In the genomic region with DNA sequence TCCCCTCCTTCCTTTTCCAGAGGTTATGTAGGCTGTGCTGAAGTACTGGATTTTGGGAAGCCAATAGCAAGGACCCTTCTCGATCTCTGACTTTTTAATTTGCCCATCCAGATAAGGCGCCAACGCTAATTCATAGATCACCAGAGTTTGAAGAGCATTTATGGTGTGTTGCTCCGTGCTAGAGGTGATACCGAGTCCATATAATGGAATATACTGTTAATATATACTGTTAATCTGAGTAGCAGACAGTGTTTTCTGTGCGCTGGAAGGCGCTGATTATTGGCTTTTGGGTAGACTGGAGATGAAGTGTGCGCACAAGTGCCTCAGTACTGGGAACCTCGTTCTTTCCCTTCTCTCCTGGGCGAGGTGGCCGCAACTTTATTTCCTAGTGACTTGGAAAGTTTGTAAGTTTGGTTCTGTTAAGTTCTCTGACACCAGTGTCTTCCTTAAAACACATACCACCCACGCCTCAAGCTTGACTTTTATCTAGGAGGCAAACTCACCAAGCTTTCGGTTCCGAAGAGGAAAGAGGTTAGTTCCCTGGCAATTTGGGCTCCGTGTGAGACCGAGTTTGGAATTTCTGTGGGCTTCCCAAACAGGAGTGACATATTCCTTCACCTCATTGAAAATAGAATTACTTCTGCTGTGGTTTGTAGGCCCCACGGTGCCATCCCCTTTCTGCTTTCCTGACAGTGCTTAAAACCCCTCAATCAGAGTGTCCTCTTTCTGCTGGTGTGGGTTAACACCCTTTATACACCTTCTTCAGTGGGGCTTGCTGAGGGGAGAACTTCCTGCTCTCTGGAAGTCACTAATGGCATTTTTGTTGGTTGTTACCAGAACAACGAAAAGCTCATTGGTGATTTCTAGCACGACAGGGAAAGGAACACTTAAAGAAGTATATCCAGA, we compare ENCODE assay signal across 8 mouse cellular contexts. TPM values are rescaled to one million over a fixed set of nuclear protein-coding genes. Genes with fewer than 3 reads are reported as not detected.
DNase-seq lines count a peak whose midpoint lies in the region; ATAC-seq and TF ChIP-seq lines count a peak whose summit lies in the region.

No protein-coding gene starts in this region.

- H3K9ac ChIP-seq in heart, embryonic 15.5 days, result peak overlapping the region; percentile 92
- peak overlapping the region; percentile 94 for H3K9ac ChIP-seq in liver, embryonic 11.5 days (ENCODE audit: low read depth, low read length)
- peak overlapping the region; percentile 90 for H3K9ac ChIP-seq in neural tube, embryonic 13.5 days

- peak overlapping the region; percentile 68 for H3K4me3 ChIP-seq in cortical plate, adult 2 months (ENCODE audit: insufficient read depth, low read length)
- peak overlapping the region; percentile 84 for H3K4me3 ChIP-seq in heart, embryonic 15.5 days
- H3K4me3 ChIP-seq in liver, embryonic 11.5 days (ENCODE audit: low read depth, low read length), result peak overlapping the region; percentile 86
- peak overlapping the region; percentile 82 for H3K4me3 ChIP-seq in neural tube, embryonic 13.5 days

- TF ChIP-seq POLR2A in cortical plate, adult 2 months (IDR thresholded peaks at IDR 0.05; ENCODE audit: extremely low read depth, insufficient read depth, low read length), result no peak

- peaks cover 16% of the 10 kb centered on the region; the same call in 1 of the 2 replicates for H3K36me3 ChIP-seq in heart, embryonic 15.5 days
- peaks cover 15% of the 10 kb centered on the region for H3K36me3 ChIP-seq in liver, embryonic 11.5 days (ENCODE audit: control insufficient read depth, insufficient read depth, low read length)
- H3K36me3 ChIP-seq in neural tube, embryonic 13.5 days, result peaks cover 21% of the 10 kb centered on the region

- H3K9me3 ChIP-seq in heart, embryonic 15.5 days (replicated peaks), result no peaks in the 10 kb centered on the region
- no peaks in the 10 kb centered on the region for H3K9me3 ChIP-seq in liver, embryonic 11.5 days (ENCODE audit: control insufficient read depth, low read length)
- H3K9me3 ChIP-seq in neural tube, embryonic 13.5 days, result no peaks in the 10 kb centered on the region

- peak; percentile 35 for DNase-seq in thymus, postnatal 14 days
- no peak for DNase-seq in thymus, postnatal 36 days
- DNase-seq in liver, embryonic 11.5 days (ENCODE audit: low spot score), result no peak
- no peak for DNase-seq in cerebellum, adult 8-10 months
- no peak for DNase-seq in T-cell, adult 2 months (ENCODE audit: low spot score)

- TF ChIP-seq CTCF in cortical plate, adult 2 months (IDR thresholded peaks at IDR 0.05; ENCODE audit: extremely low read depth, insufficient read depth, low read length), result no peak

- peak overlapping the region; percentile 76 for H3K4me2 ChIP-seq in heart, embryonic 15.5 days
- H3K4me2 ChIP-seq in liver, embryonic 11.5 days, result peak overlapping the region; percentile 73
- peak overlapping the region; percentile 68 for H3K4me2 ChIP-seq in neural tube, embryonic 13.5 days

- peak overlapping the region; percentile 87 for H3K27ac ChIP-seq in cortical plate, adult 2 months (ENCODE audit: insufficient read depth, low read length)
- peak overlapping the region; percentile 88 for H3K27ac ChIP-seq in heart, embryonic 15.5 days
- H3K27ac ChIP-seq in liver, embryonic 11.5 days (ENCODE audit: low read depth, low read length), result peak overlapping the region; percentile 91
- peak overlapping the region; percentile 84 for H3K27ac ChIP-seq in neural tube, embryonic 13.5 days (replicated peaks)

- peaks cover 9% of the 10 kb centered on the region for H3K4me1 ChIP-seq in cortical plate, adult 2 months (ENCODE audit: control insufficient read depth, insufficient read depth, low read length)
- peaks cover 27% of the 10 kb centered on the region for H3K4me1 ChIP-seq in heart, embryonic 15.5 days (replicated peaks)
- H3K4me1 ChIP-seq in liver, embryonic 11.5 days (replicated peaks; ENCODE audit: control insufficient read depth, insufficient read depth, low read length), result peaks cover 20% of the 10 kb centered on the region
- H3K4me1 ChIP-seq in neural tube, embryonic 13.5 days (replicated peaks), result peaks cover 20% of the 10 kb centered on the region

- WGBS in heart, embryonic 15.5 days, result 3% methylated on average over 19 of the region's 19 CpGs
- WGBS in liver, embryonic 11.5 days, result 4% methylated on average over 19 of the region's 19 CpGs
- 5% methylated on average over 19 of the region's 19 CpGs for WGBS in neural tube, embryonic 13.5 days

- ATAC-seq in heart, embryonic 15.5 days (replicated peaks; ENCODE audit: insufficient number of reproducible peaks, insufficient read depth, low FRiP score, low read depth), result no peak
- peak; percentile 8 for ATAC-seq in liver, embryonic 11.5 days (replicated peaks; ENCODE audit: low FRiP score)
- ATAC-seq in neural tube, embryonic 13.5 days (ENCODE audit: low read depth), result no peak

- H3K27me3 ChIP-seq in heart, embryonic 15.5 days, result no peaks in the 10 kb centered on the region
- H3K27me3 ChIP-seq in liver, embryonic 11.5 days (replicated peaks; ENCODE audit: control insufficient read depth, insufficient read depth, low read length), result no peaks in the 10 kb centered on the region
- H3K27me3 ChIP-seq in neural tube, embryonic 13.5 days, result no peaks in the 10 kb centered on the region

RNA-seq across cellular contexts. Expression of gene Nudt9, which starts 1.3 kb away (rescaled TPM):
- 75.7 and 82.3 TPM in 2 replicates for polyA plus RNA-seq in cortical plate, adult 2 months (2012; rRNA removed)
- 49.9 and 50.2 TPM in 2 replicates for polyA plus RNA-seq in heart, embryonic 15.5 days (2015; fragmentation: Nextera tagmentation; extraction: Ambion mirVana)
- polyA plus RNA-seq in liver, embryonic 11.5 days (2014; fragmentation: Nextera tagmentation; extraction: Ambion mirVana), result 103 and 110 TPM in 2 replicates
- 65.9 and 76.2 TPM in 2 replicates for polyA plus RNA-seq in neural tube, embryonic 13.5 days (2015; fragmentation: Nextera tagmentation; extraction: Ambion mirVana)

RNA-seq across cellular contexts. Expression of gene Hsd17b11, which starts 25.7 kb away (rescaled TPM):
- 38.1 and 41.4 TPM in 2 replicates for polyA plus RNA-seq in cortical plate, adult 2 months (2012; rRNA removed)
- 3.5 and 4.1 TPM in 2 replicates for polyA plus RNA-seq in heart, embryonic 15.5 days (2015; fragmentation: Nextera tagmentation; extraction: Ambion mirVana)
- polyA plus RNA-seq in liver, embryonic 11.5 days (2014; fragmentation: Nextera tagmentation; extraction: Ambion mirVana), result 1.7 and 2.5 TPM in 2 replicates
- polyA plus RNA-seq in neural tube, embryonic 13.5 days (2015; fragmentation: Nextera tagmentation; extraction: Ambion mirVana), result 2.3 and 2.7 TPM in 2 replicates

RNA-seq across cellular contexts. Expression of gene Gm17660, which starts 30.0 kb away (rescaled TPM):
- 0.25 TPM in 1 of 2 replicates, not detected in the other for polyA plus RNA-seq in cortical plate, adult 2 months (2012; rRNA removed)
- polyA plus RNA-seq in heart, embryonic 15.5 days (2015; fragmentation: Nextera tagmentation; extraction: Ambion mirVana), result 0.35 TPM in 1 of 2 replicates, not detected in the other
- not detected in 2 replicates for polyA plus RNA-seq in liver, embryonic 11.5 days (2014; fragmentation: Nextera tagmentation; extraction: Ambion mirVana)
- not detected in 2 replicates for polyA plus RNA-seq in neural tube, embryonic 13.5 days (2015; fragmentation: Nextera tagmentation; extraction: Ambion mirVana)
